Mouse (Mus musculus) kidney, adult 2 months (tissue): ENCODE results near the gene Cdk5r1.

ENCODE experiments used
- CTCF ChIP-seq: fragments of 200-500 bp; conservative IDR thresholded peaks from 2 replicates; pipeline ENCODE4 v1.5.1; 2011; ENCODE audit warnings: low read depth, mild to moderate bottlenecking, control low read depth, low read length, moderate library complexity, mixed read lengths; ENCODE audit not compliant: insufficient read depth, insufficient read length
- POLR2A ChIP-seq: fragments of 200-500 bp; IDR thresholded peaks from one replicate; pipeline ENCODE4 v1.6.1; 2011; ENCODE audit warnings: low read depth, low read length, control low read depth

GRCm38 (mm10) chr11:80509176-80509506 lies 32.3 kb downstream of the Cdk5r1 start:
- TF ChIP-seq POLR2A (no peak), CTCF (no peak)
